Mouse (Mus musculus) retina, embryonic 14.5 days (tissue): ENCODE results near the gene Sqstm1.
"Not testable (repeated sequence)": the region's sequence is repeated elsewhere in the genome, so short reads cannot be mapped to it uniquely, and the experiment has no call there.

Source experiments
- DNase-seq: peaks from one replicate; pipeline ENCODE4 v3.0.0-alpha.2; 2015; ENCODE audit warnings: low spot score

Sqstm1 gene

DNA sequence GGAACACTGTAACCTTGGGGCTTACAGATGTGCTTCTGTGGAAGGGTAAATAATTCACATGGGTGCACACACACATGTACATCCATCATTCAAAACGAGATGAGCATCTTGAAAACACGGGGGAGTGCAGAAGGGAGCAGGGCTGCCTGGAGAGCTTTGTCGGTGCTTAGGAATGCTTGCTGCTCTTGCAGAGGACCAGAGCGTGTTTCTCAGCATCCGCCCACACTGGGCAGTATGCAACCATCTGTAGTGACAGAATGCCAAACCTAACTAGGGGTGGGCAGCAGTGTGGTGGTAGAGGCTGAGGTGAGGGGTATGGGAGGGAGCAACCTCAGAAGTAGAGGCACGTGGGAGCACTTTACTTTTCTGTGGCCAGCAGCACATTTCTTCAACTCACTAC, 33.5 kb downstream of the Sqstm1 start:
- DNase-seq = no peak

DNA sequence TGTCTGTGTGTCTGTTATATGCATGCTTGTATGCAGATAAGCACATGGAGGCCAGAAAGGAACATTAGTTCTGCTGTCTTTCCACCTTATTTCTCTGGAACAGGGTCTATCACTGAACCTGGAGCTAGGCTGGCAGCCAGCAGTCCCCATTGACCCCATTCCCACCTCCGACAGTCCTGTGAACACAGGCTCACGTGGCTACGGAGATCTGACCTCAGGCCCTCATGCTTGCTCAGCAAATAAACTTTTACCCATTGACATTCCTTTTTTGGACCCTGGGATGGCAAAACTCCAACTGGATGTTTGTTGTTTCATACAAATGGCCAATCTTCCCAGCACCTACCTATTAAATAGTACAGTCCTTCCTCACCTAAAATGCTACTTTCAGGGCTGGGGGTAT, 34.3 kb downstream of the Sqstm1 start:
- no peak for DNase-seq

DNA sequence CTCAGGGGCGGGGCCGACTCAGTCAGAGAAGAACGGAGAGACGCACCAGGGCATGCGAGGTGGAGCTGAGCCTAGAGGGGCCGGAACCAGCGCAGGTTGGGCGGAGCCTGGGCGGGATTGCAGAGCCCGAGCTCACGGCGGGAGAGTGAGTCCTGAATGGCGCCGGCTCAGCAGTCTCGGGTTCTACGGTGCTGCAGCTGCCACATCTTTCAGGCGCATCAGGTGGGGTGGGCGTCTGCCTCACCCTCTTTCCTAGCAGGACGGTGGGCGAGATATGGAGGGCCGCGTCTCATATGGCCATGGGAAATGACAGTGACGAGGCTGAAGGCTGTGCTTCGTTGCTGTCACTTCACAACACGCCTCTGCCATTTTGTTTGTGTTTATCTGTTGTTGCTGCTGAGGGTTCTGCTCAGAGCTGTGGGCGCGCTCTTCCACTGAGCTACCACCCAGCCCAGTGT, 35.9 kb downstream of the Sqstm1 start:
- peak; percentile 100 for DNase-seq

DNA sequence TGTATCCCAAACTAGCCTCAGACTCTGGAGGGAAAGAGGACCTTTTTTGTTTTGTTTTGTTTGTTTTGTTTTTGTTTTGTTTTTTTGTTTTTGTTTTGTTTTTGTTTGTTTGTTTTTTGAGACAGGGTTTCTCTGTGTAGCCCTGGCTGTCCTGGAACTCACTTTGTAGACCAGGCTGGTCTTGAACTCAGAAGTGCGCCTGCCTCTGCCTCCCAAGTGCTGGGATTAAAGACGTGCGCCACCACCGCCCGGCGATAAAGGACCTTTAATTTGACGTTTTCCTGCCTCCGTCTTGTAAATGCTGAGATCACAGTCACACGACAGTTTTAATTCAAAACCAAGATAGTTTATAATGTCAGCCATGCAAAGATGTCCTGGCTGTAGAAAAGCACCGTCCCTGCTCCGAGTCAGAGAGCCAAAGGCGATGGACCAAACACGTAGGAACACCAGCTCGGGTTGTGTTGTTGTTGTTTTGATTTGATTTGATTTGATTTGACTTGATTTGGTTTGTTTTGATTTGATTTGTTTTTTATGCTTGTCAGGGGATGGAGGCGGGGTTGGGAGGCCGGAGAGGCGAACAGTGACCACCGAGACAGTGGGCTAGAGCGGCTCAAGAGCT, 36.4 kb downstream of the Sqstm1 start, which contains the start of gene Mrnip:
TSS of gene Mrnip (plus strand) at position 334 of the 619 bp plus-strand sequence.
- not testable (repeated sequence) for DNase-seq

DNA sequence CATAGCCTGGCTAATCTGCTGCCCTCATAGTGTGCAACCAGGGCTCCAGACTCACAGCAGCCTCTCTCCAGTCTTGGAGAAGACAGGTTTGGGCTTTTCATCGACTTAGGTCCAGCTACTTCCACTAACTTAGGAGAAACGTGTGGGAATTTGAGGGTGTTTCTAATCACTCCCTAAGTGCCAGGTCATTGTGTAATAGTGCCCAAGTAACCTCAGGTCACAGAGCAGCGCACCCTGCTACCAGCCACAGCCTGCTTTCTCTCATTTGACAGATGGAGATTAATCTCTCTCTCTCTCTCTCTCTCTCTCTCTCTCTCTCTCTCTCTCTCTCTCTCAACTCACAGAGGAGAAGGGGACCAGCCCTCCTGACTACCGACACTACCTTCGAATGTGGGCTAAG, 42.3 kb downstream of the Sqstm1 start:
- no peak for DNase-seq

DNA sequence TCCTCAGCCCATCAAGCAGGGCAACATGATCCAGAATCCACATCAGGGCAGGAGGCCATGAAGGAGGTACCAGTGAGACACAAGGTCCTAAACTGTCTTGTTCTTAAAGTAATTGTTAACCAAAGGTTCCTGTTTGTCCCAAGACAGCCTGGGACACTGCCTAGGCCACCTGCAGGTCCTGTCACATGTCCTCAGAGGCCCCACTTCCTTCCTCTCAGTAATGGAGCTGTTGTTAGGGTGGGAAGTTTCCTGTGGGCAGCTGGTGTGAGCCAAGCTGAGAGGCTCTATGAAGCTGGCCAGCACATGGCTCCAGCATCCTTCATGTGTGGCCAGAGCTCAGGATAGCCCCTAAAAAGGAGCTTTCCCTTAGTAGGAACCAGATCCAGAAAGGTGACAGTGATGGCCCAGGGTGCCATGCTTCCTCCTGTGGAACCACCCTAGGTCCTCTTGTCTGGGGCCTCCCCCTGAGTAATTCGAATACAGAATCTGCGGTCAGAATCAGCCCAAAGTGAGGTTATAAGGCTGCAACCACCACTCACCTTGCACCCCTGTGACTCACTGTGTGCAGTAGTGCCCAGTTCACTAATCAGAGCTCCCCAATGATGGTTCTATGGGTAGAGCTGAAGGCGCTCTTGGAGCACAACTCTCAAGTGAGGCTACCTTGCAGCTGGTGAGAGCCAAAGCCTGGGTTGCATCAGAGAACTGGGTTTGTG, 48.1 kb downstream of the Sqstm1 start:
- no peak for DNase-seq

DNA sequence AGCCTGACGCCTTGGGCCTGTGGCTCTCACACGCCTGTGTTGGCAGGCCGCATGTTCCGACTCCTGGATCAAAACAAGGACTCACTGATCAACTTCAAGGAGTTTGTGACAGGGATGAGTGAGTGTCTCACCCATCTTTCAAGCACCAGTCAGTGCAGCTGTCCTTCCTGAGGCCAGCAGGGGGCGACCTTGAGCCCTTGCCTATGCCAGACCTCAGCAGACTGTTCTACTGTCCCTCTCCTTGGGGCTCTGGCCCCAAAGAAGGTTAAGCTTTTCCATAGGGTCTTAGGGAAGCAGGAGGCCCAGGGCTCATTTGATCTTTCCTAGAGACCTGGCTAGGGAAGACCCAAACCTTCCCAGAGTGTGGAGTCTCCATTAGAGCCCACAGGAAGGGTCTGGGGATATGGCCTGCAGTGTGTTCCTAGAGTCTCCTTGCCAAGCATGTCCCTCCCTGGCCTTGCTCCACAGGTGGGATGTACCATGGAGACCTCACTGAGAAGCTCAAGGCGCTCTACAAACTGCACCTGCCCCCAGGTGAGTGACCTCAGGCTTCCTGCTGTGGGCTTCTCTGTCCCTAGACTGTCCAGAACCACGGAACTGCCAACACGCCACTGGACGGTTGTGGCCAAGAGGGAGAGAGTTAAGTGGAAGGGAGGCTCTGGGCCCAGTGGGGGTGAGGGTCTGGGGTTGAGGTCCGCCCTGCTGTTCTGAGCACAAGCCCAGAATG, 48.9 kb downstream of the Sqstm1 start:
- peak; percentile 82 for DNase-seq

GRCm38 (mm10) chr11:50159347-50159746, 51.3 kb downstream of the Sqstm1 start:
- DNase-seq = no peak

DNA sequence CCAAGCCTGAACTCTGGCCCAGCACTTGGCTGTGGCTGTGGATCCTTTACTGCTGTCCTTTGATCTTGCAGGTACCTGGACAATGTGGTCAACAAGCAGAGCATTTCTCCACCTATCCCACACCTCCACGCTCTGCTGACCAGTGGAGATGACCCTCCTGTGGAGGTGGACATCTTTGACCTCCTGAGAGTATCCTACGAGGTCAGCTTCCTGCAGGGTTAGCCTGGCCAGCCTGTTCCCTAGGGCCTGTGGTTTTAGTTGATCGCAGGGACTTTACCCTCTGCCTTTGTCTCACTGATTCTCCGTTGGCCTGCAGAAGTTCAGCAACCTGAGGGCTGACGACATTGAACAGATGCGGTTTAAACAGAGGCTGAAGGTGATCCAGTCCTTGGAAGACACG, 52.3 kb downstream of the Sqstm1 start:
- DNase-seq = no peak

DNA sequence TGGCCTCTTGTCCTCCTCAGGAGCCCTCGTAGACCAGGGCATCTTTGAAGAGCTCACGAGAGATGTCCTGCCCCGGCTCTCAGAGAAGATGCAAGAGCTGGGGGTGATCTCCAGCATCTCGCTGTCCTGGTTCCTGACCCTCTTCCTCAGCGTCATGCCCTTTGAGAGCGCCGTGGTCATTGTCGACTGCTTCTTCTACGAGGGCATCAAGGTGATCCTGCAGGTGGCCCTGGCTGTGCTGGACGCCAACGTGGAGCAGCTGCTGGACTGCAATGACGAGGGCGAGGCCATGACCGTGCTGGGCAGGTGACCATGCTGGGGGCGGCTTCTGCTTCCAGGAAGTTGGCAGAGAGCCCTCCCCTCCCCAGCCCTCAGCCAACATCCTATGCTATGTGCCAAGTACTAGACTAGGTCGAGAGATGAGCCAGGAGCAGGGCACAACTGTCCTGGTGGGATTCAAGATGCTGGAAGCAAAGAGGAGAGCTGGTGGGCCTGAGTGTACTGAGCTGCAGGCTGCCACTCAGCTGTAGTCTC, 53.8 kb downstream of the Sqstm1 start:
- DNase-seq = no peak

DNA sequence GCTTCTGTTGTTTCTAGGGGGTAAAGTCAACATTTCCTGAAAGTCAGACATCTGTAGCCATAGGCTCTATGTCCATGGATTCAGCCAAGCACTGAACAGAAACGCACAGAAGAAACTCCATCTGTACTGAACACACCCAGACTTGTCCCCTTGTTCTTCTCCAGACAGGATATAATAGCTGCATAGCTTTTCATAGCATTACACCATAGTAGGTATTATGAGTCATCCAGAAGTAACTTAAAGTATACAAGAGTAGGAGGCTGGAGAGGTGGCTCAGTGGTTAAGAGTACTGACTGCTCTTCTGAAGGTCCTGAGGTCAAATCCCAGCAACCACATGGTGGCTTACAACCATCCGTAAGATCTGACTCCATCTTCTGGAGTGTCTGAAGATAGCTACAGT, 54.8 kb downstream of the Sqstm1 start:
- DNase-seq = no peak

DNA sequence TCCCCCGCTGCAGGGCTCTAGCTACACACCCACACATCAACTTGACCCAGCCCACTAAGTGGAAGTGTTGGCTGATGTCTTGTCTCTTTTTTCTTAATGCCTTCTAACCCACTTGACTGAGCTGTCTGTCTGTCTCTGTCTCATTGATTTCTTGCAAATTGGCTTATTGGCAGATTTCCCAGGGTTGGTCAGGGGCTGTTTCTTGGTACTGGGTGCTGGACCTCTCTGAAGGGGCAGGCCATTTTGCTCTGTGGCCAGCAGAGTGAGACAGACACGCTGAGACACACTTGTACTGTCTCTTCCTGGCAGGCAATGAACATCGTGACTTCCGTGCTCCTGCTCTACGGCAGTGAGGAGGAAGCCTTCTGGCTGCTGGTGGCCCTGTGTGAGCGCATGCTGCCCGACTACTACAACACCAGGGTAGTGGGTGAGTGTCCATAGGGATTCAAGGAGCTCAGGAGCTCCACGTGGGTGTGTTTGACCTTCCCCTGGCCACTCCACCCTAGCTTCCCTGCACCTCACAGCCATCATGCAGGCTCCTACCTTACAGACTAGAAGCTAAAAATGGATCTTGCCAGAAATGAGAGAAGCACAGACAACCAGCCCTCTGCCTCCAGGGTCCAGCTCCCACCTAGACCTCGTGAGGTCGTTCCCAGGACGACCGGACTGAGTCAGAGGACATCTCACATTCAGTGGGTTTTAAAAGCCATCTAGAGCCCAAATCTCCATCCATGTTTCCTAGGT, 55.7 kb downstream of the Sqstm1 start:
- DNase-seq = no peak

GRCm38 (mm10) chr11:50154166-50154565, 56.5 kb downstream of the Sqstm1 start:
- peak; percentile 10 for DNase-seq

- no peak for DNase-seq
These were observed 59.3 kb downstream of the Sqstm1 start for GRCm38 (mm10) chr11:50151374-50151773.

- DNase-seq = no peak
These were observed 61.0 kb downstream of the Sqstm1 start for GRCm38 (mm10) chr11:50149603-50150150.
